Mouse (Mus musculus) spleen, adult 2 months (tissue): ENCODE data around the gene Camta1. TPM values are rescaled to one million over a fixed set of nuclear protein-coding genes. Genes with fewer than 3 reads are reported as not detected.

Experiments
- DNase-seq, 2 experiments: peaks; one replicate each; pipeline versions ENCODE4 v3.0.0 to v3.0.0-alpha.2; 2012 to 2021; ENCODE audit warnings: low spot score in 2 of 2, low read depth in 1 of 2
- H3K27ac ChIP-seq: fragments of 200-500 bp; 2 replicates; pipeline ENCODE4 v1.5.1; 2012; ENCODE audit warnings: low read length, inconsistent platforms; ENCODE audit not compliant: insufficient read depth
- H3K27me3 ChIP-seq: fragments of 200-500 bp; 2 replicates; pipeline ENCODE4 v1.6.1; 2012; ENCODE audit warnings: mild to moderate bottlenecking, moderate library complexity, low read length, inconsistent platforms; ENCODE audit not compliant: control insufficient read depth, insufficient read depth
- H3K36me3 ChIP-seq: fragments of 200-500 bp; 2 replicates; pipeline ENCODE4 v1.6.1; 2012; ENCODE audit warnings: mild to moderate bottlenecking, low read length, inconsistent platforms; ENCODE audit not compliant: control insufficient read depth, insufficient read depth
- H3K4me1 ChIP-seq: fragments of 200-500 bp; 2 replicates; pipeline ENCODE4 v1.6.1; 2011; ENCODE audit warnings: inconsistent platforms; ENCODE audit not compliant: control insufficient read depth, insufficient read depth, insufficient read length
- H3K4me3 ChIP-seq: fragments of 200-500 bp; 2 replicates; pipeline ENCODE4 v1.5.1; 2011; ENCODE audit warnings: mild to moderate bottlenecking, inconsistent platforms; ENCODE audit not compliant: insufficient read depth, insufficient read length; ENCODE audit errors: extremely low read depth
- CTCF ChIP-seq: fragments of 200-500 bp; IDR thresholded peaks from 2 replicates; pipeline ENCODE4 v1.5.1; 2011; ENCODE audit warnings: mild to moderate bottlenecking, inconsistent platforms; ENCODE audit not compliant: insufficient read depth, insufficient read length, insufficient replicate concordance; ENCODE audit errors: extremely low read depth
- POLR2A ChIP-seq: fragments of 200-500 bp; IDR thresholded peaks from 2 replicates; pipeline ENCODE4 v1.6.1; 2011; ENCODE audit warnings: low read depth, low read length, inconsistent platforms
- WGBS: fragments of 180-500 bp; shearing (Covaris S2); methylation state at CpG from one replicate; pipeline ENCODE4 v1.1.7; 2018; 5-methylcytosine and 5-hydroxymethylcytosine counted together
- polyA plus RNA-seq: library from polyadenylated mRNA; depleted of rRNA; stranded (reverse); fragments of >200 nt; gene quantifications from 2 replicates; pipeline ENCODE4 v1.2.3, GENCODE M21; 2012

Camta1 gene
- polyA plus RNA-seq, 1 experiment = 7.7 TPM

DNA sequence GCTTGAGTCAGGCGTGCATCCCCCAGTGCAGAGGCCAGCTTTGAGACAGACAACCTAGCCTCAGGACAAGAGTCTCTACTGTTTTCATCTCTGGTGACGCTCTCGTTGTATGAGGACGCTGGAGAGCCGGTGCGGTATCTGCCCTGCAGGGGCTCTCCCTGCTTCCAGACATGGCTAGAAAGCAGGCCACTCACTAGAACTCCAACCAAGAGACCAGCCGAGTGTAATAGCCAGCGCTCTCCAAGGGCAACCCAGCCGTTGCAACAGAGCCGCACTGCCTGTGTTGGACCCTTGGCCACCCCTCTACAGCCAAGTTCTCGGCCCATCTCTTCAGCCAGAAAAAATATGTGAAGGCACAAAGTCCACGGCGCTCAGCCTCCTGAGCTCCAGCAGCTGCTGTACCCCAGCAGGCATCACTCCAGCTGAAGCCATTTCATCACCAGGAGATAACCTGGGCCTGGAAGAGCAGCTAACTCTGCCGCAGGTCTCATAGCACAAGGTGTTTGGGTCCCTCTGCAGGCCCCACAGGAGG is 443.3 kb downstream of the Camta1 start:
- no peak overlapping the region for H3K27ac ChIP-seq
- TF ChIP-seq CTCF (no peak), POLR2A (no peak)

DNA sequence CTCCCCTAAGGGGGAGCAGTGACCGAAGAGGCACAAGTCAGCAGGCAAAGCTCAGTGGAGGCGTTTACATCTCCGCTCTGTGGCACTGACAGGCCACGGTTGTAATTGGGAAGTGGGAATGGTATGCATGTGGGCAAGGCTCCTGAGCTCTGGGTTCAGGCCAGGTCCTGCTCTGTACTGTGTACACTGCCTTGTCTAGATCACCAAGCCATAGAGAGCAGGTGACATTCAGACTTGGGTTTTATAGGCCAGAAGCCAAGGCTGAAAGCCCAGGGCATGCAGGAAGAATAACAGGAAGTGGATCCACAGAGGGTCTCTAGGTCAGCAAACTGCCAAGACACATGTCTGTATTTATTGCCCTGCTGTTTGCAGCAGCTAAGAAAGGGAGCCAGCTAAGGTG is 445.9 kb downstream of the Camta1 start:
- Histone ChIP-seq H3K27me3 (no peaks in the 10 kb centered on the region), H3K27ac (no peak overlapping the region), H3K4me3 (no peak overlapping the region), H3K4me1 (no peaks in the 10 kb centered on the region), H3K36me3 (no peaks in the 10 kb centered on the region)
- no peak for DNase-seq
- 74% methylated on average over 4 of the region's 4 CpGs for WGBS
- TF ChIP-seq POLR2A = no peak

More for the DNA sequence above, 443.3 kb downstream of the Camta1 start:
- no peak for DNase-seq
- H3K4me3 ChIP-seq = no peak overlapping the region
- WGBS = 92% methylated on average over 14 of the region's 14 CpGs
- no peaks in the 10 kb centered on the region for H3K36me3 ChIP-seq
- H3K27me3 ChIP-seq = no peaks in the 10 kb centered on the region
- H3K4me1 ChIP-seq = no peaks in the 10 kb centered on the region

DNA sequence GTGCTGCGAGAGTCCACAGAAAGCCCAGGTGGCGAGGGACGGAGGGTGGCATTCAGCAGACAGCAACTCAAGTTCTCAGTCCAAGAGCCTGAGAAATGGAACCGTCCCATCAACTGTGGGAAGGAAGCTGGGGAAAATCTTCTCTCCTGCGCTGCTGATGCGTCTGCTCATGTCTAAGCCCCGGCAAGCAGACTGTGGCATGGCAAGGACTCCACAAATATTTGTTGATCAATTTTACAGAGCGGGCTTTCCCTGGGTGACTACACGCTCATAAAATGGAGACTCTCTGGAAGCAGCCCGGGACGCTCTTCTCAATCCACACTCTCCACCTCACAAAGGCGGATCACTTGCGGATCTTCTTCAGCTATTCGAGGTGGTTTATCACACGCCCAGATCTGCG is 446.3 kb downstream of the Camta1 start:
- Histone ChIP-seq H3K4me3 (no peak overlapping the region), H3K27me3 (no peaks in the 10 kb centered on the region), H3K4me1 (no peaks in the 10 kb centered on the region), H3K36me3 (no peaks in the 10 kb centered on the region), H3K27ac (no peak overlapping the region)
- TF ChIP-seq POLR2A = no peak
- no peak for TF ChIP-seq CTCF
- WGBS = 93% methylated on average over 16 of the region's 16 CpGs
- DNase-seq = no peak

DNA sequence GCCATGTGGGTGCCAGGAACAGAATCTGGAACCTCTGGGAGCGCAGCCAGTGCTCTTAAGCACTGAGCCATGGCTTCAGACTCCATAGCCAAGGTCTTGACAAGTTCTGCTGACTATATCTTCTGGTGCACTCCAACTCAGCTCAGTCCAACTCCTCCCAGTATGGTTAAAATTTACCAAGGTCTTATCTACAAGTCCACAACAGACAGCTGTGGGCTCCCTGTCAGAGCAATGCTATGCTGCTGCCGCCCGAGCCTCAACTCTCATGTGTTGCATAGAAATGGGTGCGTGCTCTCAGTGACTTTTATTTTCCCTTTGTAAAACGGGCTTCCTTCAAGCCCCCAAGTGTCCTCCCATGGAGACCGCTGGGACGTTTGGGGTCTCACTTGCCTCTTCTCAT is 446.7 kb downstream of the Camta1 start:
- Histone ChIP-seq H3K4me1 (no peaks in the 10 kb centered on the region), H3K27me3 (no peaks in the 10 kb centered on the region), H3K36me3 (no peaks in the 10 kb centered on the region), H3K27ac (no peak overlapping the region), H3K4me3 (no peak overlapping the region)
- no peak for DNase-seq
- TF ChIP-seq POLR2A (no peak), CTCF (no peak)
- 89% methylated on average over 7 of the region's 7 CpGs for WGBS

- no peak for DNase-seq
- 35% methylated on average over 14 of the region's 14 CpGs for WGBS
- H3K36me3 ChIP-seq = no peaks in the 10 kb centered on the region
- TF ChIP-seq CTCF (no peak), POLR2A (no peak)
- no peak overlapping the region for H3K4me3 ChIP-seq
- no peak overlapping the region for H3K27ac ChIP-seq
- no peaks in the 10 kb centered on the region for H3K27me3 ChIP-seq
- H3K4me1 ChIP-seq = no peaks in the 10 kb centered on the region
Observed at GRCm38 (mm10) chr4:151411641-151412061, 450.0 kb downstream of the Camta1 start.

GRCm38 (mm10) chr4:151411016-151411415 is 450.7 kb downstream of the Camta1 start:
- Histone ChIP-seq H3K27me3 (no peaks in the 10 kb centered on the region), H3K4me3 (no peak overlapping the region), H3K27ac (no peak overlapping the region), H3K4me1 (no peaks in the 10 kb centered on the region), H3K36me3 (no peaks in the 10 kb centered on the region)
- TF ChIP-seq POLR2A (no peak), CTCF (no peak)
- 73% methylated on average over 3 of the region's 3 CpGs for WGBS
- DNase-seq = no peak

DNA sequence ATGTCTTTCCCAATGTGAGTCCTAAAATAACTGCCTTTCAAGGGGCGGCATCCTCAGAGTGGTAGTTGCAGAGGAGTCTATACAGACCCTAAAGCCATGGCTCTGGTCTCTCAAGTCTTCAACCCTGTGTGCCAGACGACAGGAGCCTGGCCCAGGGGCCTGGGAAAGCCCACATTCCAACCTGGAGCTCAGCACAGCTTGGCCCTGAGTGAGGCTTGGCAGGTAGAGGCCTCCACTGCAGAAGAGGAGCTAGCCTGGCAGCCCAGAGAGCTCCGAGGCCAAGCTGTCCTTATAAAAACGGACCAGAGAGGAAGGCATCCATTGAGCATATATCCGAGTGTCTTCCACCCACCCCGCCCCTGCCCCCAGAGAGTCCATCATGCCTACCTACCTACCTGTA is 452.4 kb downstream of the Camta1 start:
- WGBS = 71% methylated on average over 6 of the region's 6 CpGs
- H3K4me3 ChIP-seq = no peak overlapping the region

More for the DNA sequence above, 452.4 kb downstream of the Camta1 start:
- no peaks in the 10 kb centered on the region for H3K36me3 ChIP-seq
- H3K27me3 ChIP-seq = no peaks in the 10 kb centered on the region
- H3K27ac ChIP-seq = no peak overlapping the region
- no peak for DNase-seq
- TF ChIP-seq CTCF (no peak), POLR2A (no peak)
- no peaks in the 10 kb centered on the region for H3K4me1 ChIP-seq
